Mouse (Mus musculus): ENCODE data around the gene Donson.

DNA sequence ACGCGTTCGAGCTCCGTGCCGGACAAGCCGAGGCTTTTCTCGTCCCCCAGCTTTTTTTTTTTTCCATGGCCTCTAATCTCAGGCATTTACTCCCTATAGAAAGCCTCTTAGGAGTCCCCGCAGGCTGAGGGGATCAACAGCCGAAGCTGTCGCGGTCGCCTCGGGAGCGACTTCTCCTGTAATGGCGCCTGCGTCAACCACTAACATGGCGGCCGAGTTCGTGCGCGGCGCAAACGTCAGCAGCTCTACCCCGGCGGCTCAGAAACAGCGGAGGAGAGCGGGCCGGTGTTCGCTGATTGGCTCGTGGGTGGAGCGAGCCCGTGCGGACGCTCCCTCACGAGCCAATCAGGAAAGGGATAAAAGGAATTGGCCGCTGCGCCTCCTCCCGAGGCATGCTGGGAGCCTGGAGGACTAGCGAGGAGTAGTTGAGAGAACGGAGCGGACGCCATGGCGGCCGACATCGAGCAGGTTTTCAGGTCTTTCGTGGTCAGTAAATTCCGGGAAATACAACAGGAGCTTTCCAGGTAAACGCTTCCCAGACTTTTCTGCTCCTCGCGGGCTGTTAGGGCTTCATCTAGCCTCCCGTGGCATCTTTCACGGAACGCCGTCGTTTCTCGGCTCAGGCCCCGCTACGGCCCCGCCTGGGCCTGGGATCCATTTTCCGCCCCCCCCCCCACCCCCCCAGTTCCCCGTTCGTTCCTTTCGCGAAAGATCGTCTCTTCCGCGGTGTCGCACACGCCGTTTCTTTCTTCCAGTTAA lies 40.9 kb downstream of the Donson start, which contains the start of gene Son:
- TF ChIP-seq MAX (IDR thresholded peaks at IDR 0.05; ENCODE audit: low read length) = peak; percentile 75
- no peak for TF ChIP-seq CTCF (IDR thresholded peaks at IDR 0.05 in 2 of 3, conservative IDR thresholded peaks at IDR 0.05 in 1 of 3; ENCODE audit: control insufficient read depth in 1 of 3, insufficient read depth in 1 of 3, low read depth in 2 of 3, low read length in 3 of 3, poor library complexity in 1 of 3, severe bottlenecking in 1 of 3)
- TF ChIP-seq POLR2A (IDR thresholded peaks at IDR 0.05; ENCODE audit: control insufficient read depth in 1 of 2, insufficient read depth in 1 of 2, low read depth in 1 of 2, low read length in 2 of 2, poor library complexity in 1 of 2) = peak; percentile 86 to 96; a peak in 3 of 4 replicates
- no peak for TF ChIP-seq SMC3 (IDR thresholded peaks at IDR 0.05; ENCODE audit: low read depth, low read length)
